Mouse (Mus musculus) erythroblast, embryonic 14.5 days (primary cell): ENCODE data around the gene C2. TPM values are rescaled to one million over a fixed set of nuclear protein-coding genes. Genes with fewer than 3 reads are reported as not detected.
A peak's percentile ranks its signal among the peaks of the same experiment; 100 is the strongest.
"Not testable (repeated sequence)": the region's sequence is repeated elsewhere in the genome, so short reads cannot be mapped to it uniquely, and the experiment has no call there.

Experiments
- H3K27me3 ChIP-seq: 2 replicates; pipeline ENCODE4 v1.6.1; 2012; ENCODE audit warnings: inconsistent platforms; ENCODE audit not compliant: control insufficient read depth
- H3K36me3 ChIP-seq: 2 replicates; pipeline ENCODE4 v1.6.1; 2012; ENCODE audit warnings: mild to moderate bottlenecking, inconsistent platforms; ENCODE audit not compliant: control insufficient read depth
- H3K4me1 ChIP-seq: 2 replicates; pipeline ENCODE4 v1.6.1; 2012; ENCODE audit warnings: inconsistent platforms; ENCODE audit not compliant: control insufficient read depth
- H3K4me3 ChIP-seq: replicated peaks from 2 replicates; pipeline ENCODE3; 2012; ENCODE audit warnings: moderate library complexity, mild to moderate bottlenecking, inconsistent platforms
- H3K9me3 ChIP-seq: 2 replicates; pipeline ENCODE4 v1.6.1; 2012; ENCODE audit warnings: low read length, inconsistent platforms, mixed read lengths; ENCODE audit not compliant: control insufficient read depth
- GATA1 ChIP-seq: IDR thresholded peaks from 2 replicates; pipeline ENCODE4 v1.6.1; 2012; ENCODE audit warnings: low read length, inconsistent platforms, mixed read lengths
- TAL1 ChIP-seq: IDR thresholded peaks from 3 replicates; pipeline ENCODE4 v1.6.1; 2012; ENCODE audit warnings: low read length, inconsistent platforms, mixed read lengths
- polyA plus RNA-seq: library from polyadenylated mRNA; stranded (reverse); fragments of >175 nt; gene quantifications from 2 replicates; pipeline ENCODE4 v1.2.3, GENCODE M21; 2012

Gene C2
- polyA plus RNA-seq, 1 experiment: 0.13 TPM

DNA sequence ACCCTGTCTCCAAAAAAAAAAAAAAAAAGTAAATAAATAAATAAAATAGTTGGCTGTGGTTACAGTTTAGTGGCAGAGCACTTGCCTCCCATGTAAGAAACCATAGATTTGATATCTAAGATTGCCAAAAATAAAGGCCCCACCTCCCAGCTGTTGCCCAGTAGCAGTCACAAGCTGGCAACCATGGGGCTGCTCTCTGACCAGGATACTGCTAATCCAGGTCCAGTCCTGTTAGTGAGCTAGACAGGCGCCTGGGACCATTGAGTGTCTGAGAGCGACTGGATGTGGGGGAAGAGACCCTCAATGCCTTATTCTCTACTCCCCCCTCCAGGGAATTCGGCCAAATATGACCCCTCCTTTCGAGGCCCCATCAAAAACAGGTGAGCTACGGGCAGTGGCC is 18.3 kb upstream of the C2 start:
- Histone ChIP-seq H3K27me3 (no peaks in the 10 kb centered on the region), H3K4me3 (no peak overlapping the region), H3K9me3 (no peaks in the 10 kb centered on the region), H3K4me1 (peaks cover 1% of the 10 kb centered on the region), H3K36me3 (peaks cover 25% of the 10 kb centered on the region)
- TF ChIP-seq GATA1 (no peak), TAL1 (no peak)

DNA sequence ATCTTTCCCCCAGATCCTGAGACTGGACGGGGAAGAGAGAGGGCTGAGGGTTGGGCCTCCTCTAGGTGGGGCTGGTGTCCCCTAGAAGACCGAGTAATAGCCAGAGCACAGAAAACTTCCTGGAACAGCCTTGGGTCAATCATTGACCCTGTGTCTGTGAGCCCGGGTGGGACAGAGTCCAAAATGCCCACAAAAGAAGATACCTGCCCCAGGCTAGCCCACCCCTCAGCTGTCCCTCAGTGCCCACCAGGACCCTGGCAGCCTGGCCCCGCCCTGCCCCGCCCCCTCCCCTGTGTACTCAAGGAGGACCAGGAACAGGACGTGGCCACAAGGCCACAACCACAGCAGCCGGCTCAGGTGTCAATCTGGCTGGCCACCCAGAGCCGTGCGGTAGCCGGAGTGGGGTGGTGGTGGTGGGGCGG is 17.4 kb upstream of the C2 start:
- Histone ChIP-seq H3K36me3 (peaks cover 34% of the 10 kb centered on the region), H3K9me3 (no peaks in the 10 kb centered on the region), H3K27me3 (no peaks in the 10 kb centered on the region), H3K4me3 (no peak overlapping the region), H3K4me1 (peaks cover 4% of the 10 kb centered on the region)
- TF ChIP-seq GATA1 (no peak), TAL1 (no peak)

DNA sequence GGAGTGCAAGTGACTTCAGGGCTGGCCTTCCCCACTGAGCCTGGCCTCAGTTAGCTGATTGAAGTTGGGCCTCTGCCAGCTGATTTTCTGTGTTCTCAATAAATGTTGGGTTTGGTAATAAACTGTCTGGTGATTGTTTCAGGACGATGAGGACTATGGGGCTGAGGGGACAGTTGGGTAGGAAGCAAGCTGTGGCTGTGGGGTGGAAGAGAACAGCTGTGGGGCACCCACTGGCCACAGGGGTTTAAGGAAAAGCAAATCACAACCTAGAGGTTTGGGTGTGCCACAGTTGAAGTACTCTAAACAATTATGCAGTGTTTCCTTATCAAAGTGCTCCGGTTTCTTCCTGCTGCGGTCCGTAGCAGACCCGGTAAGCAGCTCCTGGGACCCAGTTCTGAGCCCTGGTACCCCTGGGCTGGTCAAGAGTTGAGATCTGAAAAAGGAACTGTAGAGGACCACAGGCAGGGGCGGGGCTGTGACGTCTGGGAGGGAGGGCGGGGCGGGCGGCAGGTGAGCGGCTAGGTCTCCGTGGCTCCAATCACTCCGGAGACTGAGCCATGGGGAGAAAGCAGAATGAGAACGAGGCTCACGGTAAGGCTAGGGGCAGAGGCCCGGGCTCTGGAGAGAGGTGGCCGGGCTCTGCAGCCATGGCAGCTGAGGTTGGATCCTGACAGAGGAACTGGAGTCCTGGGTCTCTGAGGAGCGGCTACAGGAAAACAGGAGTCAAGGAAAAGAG is 16.0 kb upstream of the C2 start, which contains the start of gene Slc44a4:
TSS of gene Slc44a4 (plus strand) at position 537 of the 736 bp plus-strand sequence.
- H3K36me3 ChIP-seq: peaks cover 46% of the 10 kb centered on the region
- no peaks in the 10 kb centered on the region for H3K9me3 ChIP-seq
- no peak within 1 kb of the TSS for H3K4me3 ChIP-seq
- H3K4me1 ChIP-seq: peaks cover 4% of the 10 kb centered on the region
- H3K27me3 ChIP-seq: no peaks in the 10 kb centered on the region
- no peak for TF ChIP-seq TAL1
- TF ChIP-seq GATA1: no peak

DNA sequence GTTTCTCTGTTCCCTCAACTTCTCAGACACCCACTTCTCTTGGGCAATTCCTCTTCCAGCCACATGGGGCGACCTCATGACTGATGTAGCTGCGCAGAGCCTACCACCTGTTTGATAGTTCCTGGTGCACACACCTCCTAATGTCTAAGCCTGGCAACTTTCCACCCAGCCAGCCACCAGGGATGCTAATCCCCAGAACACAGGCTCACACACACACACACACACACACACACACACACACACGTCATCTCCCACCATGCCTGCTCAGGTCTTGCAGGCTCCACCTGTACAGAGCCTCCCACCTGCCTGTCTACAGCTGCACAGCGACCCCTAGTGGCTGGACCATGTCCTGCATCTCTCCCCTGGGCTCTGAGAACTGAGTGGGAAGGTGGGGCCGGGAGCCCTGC is 13.9 kb upstream of the C2 start:
- Histone ChIP-seq H3K4me1 (peaks cover 4% of the 10 kb centered on the region), H3K27me3 (no peaks in the 10 kb centered on the region), H3K36me3 (peaks cover 67% of the 10 kb centered on the region), H3K9me3 (no peaks in the 10 kb centered on the region), H3K4me3 (no peak overlapping the region)
- no peak for TF ChIP-seq GATA1
- TF ChIP-seq TAL1: no peak

DNA sequence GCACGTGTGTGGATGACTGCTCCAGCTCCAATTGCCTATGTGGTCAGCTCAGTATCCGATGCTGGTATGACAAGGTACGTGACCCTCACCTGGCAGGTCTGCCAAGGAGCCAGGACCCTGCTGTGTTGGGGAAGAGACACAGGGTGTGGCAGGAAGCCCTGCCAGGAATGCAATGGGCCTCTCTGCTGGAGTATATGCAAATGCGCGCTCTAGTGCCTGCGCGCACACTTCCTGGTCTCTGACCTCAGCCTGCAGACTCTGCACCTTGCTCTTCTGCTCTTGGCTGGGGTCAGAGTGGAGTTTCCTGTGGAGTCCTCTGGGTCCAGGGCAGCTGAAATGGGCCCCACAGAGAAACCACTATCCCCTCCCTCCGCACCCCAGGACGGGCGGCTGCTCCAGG is 12.9 kb upstream of the C2 start:
- Histone ChIP-seq H3K4me1 (peaks cover 4% of the 10 kb centered on the region), H3K9me3 (no peaks in the 10 kb centered on the region), H3K4me3 (no peak overlapping the region), H3K27me3 (no peaks in the 10 kb centered on the region), H3K36me3 (peaks cover 77% of the 10 kb centered on the region)
- TF ChIP-seq GATA1: no peak
- no peak for TF ChIP-seq TAL1

DNA sequence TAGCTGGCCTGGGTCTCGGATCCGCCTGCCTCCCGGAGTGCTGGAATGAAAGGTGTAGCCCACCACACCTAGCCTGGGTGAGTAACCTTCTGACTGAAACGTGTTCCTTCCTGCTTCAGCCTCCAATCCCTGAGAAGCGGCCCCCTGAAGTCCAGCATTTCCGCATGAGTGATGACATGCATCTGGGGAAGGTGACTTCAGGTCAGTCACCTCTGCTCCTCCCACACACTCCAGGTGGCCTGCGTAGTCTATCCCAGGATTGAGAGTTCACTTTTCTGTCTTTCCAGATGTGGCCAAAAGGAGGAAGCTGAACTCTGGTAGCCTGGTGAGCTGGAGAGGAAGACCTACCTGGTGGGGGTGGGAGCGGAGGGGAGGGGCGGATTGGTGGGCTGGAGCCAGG is 4.8 kb upstream of the C2 start:
- peaks cover 48% of the 10 kb centered on the region for H3K36me3 ChIP-seq
- TF ChIP-seq TAL1: no peak
- no peak for TF ChIP-seq GATA1
- no peaks in the 10 kb centered on the region for H3K9me3 ChIP-seq
- no peaks in the 10 kb centered on the region for H3K27me3 ChIP-seq
- H3K4me1 ChIP-seq: peaks cover 18% of the 10 kb centered on the region
- no peak overlapping the region for H3K4me3 ChIP-seq

DNA sequence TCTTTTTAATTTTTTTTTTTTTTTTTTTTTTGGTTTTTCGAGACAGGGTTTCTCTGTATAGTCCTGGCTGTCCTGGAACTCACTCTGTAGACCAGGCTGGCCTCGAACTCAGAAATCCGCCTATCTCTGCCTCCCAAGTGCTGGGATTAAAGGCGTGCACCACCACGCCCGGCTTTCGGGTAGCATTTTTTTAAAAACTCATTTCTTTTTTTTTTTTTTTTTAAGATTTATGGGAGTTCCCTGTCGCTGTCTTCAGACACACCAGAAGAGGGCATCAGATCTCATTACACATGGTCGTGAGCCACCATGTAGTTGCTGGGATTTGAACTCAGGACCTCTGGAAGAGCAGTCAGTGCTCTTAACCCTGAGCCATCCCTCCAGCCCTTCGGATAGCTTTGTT is 3.9 kb upstream of the C2 start:
- peaks cover 27% of the 10 kb centered on the region for H3K4me1 ChIP-seq
- H3K27me3 ChIP-seq, H3K4me3 ChIP-seq, H3K9me3 ChIP-seq: not testable (repeated sequence)
- H3K36me3 ChIP-seq: peaks cover 38% of the 10 kb centered on the region

DNA sequence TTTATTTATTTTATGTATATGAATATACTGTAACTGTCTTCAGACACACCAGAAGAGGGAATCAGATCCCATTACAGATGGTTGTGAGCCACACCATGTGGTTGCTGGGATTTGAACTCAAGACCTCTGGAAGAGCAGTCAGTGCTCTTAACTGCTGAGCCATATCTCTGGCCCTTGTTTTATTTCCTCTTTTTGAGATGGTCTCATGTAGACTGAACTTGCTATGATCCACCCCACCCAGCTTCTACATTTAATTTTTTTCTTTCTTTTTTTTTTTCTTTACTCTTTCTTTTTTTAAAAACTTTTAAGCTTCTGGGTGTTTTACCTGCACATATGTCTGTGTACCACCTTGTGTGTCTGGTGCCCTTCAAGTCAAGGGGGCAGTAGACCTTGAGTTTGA is 2.8 kb upstream of the C2 start:
- Histone ChIP-seq H3K36me3 (peaks cover 29% of the 10 kb centered on the region), H3K4me1 (peaks cover 37% of the 10 kb centered on the region)
- not testable (repeated sequence) for H3K4me3 ChIP-seq, H3K27me3 ChIP-seq, H3K9me3 ChIP-seq

DNA sequence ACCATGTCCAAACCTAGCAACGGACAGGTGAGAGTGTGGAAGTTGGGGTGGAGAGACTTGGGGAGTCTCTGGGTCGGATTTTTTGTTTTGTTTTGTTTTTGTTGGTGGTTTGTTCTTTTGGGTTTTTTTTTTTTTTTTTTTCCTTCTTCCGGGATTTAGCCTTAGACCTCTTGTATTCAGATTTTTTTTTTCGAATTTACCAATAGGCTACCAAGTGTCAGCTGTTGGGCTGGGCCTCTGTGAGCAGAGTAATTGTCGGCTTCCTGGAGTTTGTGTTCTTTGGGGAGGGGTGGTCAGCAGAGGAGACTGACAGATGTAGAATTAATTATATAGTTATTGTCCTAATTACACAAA is 1.8 kb upstream of the C2 start:
- Histone ChIP-seq H3K27me3 (peaks cover 2% of the 10 kb centered on the region; the same call in 1 of the 2 replicates), H3K9me3 (no peaks in the 10 kb centered on the region), H3K4me3 (peak overlapping the region; percentile 73), H3K36me3 (peaks cover 21% of the 10 kb centered on the region), H3K4me1 (peaks cover 46% of the 10 kb centered on the region)
- TF ChIP-seq TAL1: no peak
- TF ChIP-seq GATA1: no peak
